Mouse (Mus musculus) heart, embryonic 16.5 days (tissue): ENCODE measurements around the gene Mvb12b. TPM values are rescaled to one million over a fixed set of nuclear protein-coding genes. Genes with fewer than 3 reads are reported as not detected.

Source experiments
- ATAC-seq: fragments of 200-750 bp; cut with Nextera tagmentation; replicated peaks from 2 replicates; pipeline ENCODE4 v1.8.0; 2017; ENCODE audit warnings: moderate number of reproducible peaks; ENCODE audit not compliant: insufficient read depth, low FRiP score; ENCODE audit errors: extremely low read depth
- H3K27ac ChIP-seq: fragments of 300-500 bp; sonication (generic); 2 replicates; pipeline ENCODE4 v1.5.1; 2014; ENCODE audit warnings: mild to moderate bottlenecking, low read length, control low read depth, moderate library complexity
- H3K27me3 ChIP-seq: fragments of 300-500 bp; sonication (generic); 2 replicates; pipeline ENCODE4 v1.6.1; 2014; ENCODE audit warnings: low read length, mixed read lengths; ENCODE audit not compliant: control insufficient read depth, insufficient read depth
- H3K36me3 ChIP-seq: fragments of 300-500 bp; sonication (generic); 2 replicates; pipeline ENCODE4 v1.6.1; 2014; ENCODE audit not compliant: control insufficient read depth, insufficient read depth
- H3K4me1 ChIP-seq: fragments of 300-500 bp; sonication (generic); 2 replicates; pipeline ENCODE4 v1.6.1; 2014; ENCODE audit warnings: low read length, mixed read lengths; ENCODE audit not compliant: control insufficient read depth, insufficient read depth
- H3K4me2 ChIP-seq: fragments of 300-500 bp; sonication (generic); 2 replicates; pipeline ENCODE4 v1.6.1; 2014; ENCODE audit warnings: low read depth, mild to moderate bottlenecking, control low read depth, low read length
- H3K4me3 ChIP-seq: fragments of 300-500 bp; sonication (generic); 2 replicates; pipeline ENCODE4 v1.5.1; 2014; ENCODE audit warnings: mild to moderate bottlenecking, control low read depth, low read length
- H3K9ac ChIP-seq: fragments of 300-500 bp; sonication (generic); 2 replicates; pipeline ENCODE4 v1.6.1; 2014; ENCODE audit warnings: low read length, control low read depth
- H3K9me3 ChIP-seq: fragments of 300-500 bp; sonication (generic); replicated peaks from 2 replicates; pipeline ENCODE4 v1.6.1; 2016; ENCODE audit warnings: low read length; ENCODE audit not compliant: control insufficient read depth
- WGBS: fragments of 180-500 bp; shearing (Covaris S2); extraction: QIAGEN DNeasy Blood & Tissue Kit; methylation state at CpG from one replicate; pipeline ENCODE4 v1.1.7; 2014; 5-methylcytosine and 5-hydroxymethylcytosine counted together
- polyA plus RNA-seq: library from polyadenylated mRNA; unstranded; fragments of >200 nt; fragmentation: Nextera tagmentation; extraction: Ambion mirVana; gene quantifications from 2 replicates; pipeline ENCODE4 v1.2.1, GENCODE M21; 2015

Mvb12b gene
- polyA plus RNA-seq, 1 experiment from 2014 or later: 10.9 TPM

DNA sequence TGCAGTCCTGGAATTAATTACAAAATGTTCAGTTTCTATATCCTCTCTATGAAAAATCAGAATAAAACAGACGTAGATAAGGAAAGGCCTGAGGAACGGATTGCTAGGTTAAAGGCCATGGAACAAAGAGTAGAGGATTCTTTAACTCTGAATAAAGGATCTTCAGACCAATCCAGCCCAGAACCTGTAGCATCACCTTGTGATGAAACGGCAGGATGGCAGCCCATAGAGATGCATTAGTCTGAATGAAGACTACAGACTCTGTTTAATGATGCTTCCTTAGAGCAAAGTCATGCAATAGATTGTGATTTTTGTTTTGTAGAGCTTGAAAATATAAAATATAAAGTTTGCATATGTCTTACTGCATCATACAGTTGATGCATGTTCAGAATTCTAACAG, 8.1 kb upstream of the Mvb12b start:
- no peaks in the 10 kb centered on the region for H3K36me3 ChIP-seq
- no peaks in the 10 kb centered on the region for H3K27me3 ChIP-seq
- no peak overlapping the region for H3K4me3 ChIP-seq
- no peak overlapping the region for H3K4me2 ChIP-seq
- H3K4me1 ChIP-seq: no peaks in the 10 kb centered on the region
- H3K9me3 ChIP-seq: no peaks in the 10 kb centered on the region
- no peak overlapping the region for H3K27ac ChIP-seq
- H3K9ac ChIP-seq: no peak overlapping the region
- 82% methylated on average over 3 of the region's 3 CpGs for WGBS
- ATAC-seq: no peak

DNA sequence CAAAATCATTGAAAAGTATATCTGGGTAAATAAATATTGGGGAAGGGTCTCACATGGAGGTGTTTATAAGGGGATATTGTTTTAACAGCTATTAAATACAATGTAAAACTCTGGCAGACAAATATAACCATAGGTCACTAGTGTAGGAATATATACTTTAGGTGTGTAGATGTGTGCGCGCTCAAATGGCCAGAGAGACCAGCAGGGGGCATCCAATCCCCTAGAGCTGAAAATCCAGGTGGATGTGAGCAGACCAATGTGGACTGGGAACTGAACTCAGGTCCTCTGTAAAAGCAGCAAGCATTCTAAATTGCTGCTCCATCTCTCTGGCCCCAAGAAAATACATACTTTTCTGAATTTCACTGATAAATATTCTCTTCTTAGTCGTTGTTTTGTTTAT, 5.4 kb upstream of the Mvb12b start:
- Histone ChIP-seq H3K9ac (no peak overlapping the region), H3K4me1 (no peaks in the 10 kb centered on the region), H3K36me3 (no peaks in the 10 kb centered on the region), H3K4me3 (no peak overlapping the region), H3K27me3 (no peaks in the 10 kb centered on the region), H3K9me3 (no peaks in the 10 kb centered on the region), H3K27ac (no peak overlapping the region), H3K4me2 (no peak overlapping the region)
- no peak for ATAC-seq
- WGBS: 78% methylated on average over 3 of the region's 3 CpGs

DNA sequence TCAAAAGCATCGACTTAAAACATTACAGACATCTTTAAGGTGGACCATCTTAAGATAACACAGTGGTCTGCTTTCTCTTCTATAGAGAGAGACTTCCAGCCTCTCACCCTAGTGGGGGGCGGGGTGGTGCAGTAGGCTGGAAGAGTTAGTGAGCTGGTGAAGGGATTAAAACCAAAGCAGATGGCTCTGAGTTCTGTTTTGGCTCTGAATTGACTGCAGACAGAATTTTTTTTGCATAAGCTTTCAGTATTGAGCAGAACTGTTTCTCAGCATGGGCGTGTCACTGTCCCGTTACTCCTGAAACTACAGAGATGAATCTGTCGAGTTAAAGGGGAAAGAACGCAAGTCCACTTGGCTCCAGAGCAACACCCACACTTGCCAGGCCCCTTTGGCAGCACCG, 4.6 kb upstream of the Mvb12b start:
- H3K27ac ChIP-seq: no peak overlapping the region
- no peak overlapping the region for H3K4me3 ChIP-seq

DNA sequence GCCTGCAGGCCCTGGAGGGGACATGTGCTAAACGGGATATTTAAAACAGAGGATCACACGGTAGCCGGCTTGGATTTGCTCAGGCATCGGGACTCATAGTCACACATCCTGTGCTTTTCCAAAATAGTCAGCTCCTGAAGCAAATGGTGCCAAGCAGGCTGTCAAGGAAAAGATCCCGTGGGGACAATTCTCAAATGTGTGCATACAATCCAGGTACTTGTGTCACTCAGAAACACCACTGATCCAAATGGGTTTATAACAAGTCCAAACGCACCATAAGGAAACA, 297 bp upstream of the Mvb12b start:
- H3K27ac ChIP-seq: peak overlapping the region; percentile 77
- 72% methylated on average over 6 of the region's 6 CpGs for WGBS
- no peaks in the 10 kb centered on the region for H3K27me3 ChIP-seq
- peak overlapping the region; percentile 97 for H3K9ac ChIP-seq
- peaks cover 11% of the 10 kb centered on the region for H3K4me1 ChIP-seq
- no peaks in the 10 kb centered on the region for H3K36me3 ChIP-seq
- H3K4me2 ChIP-seq: peak overlapping the region; percentile 72
- H3K9me3 ChIP-seq: no peaks in the 10 kb centered on the region
- no peak overlapping the region; the same call in 1 of the 2 replicates for H3K4me3 ChIP-seq
- no peak for ATAC-seq

More for the DNA sequence above, 4.6 kb upstream of the Mvb12b start:
- Histone ChIP-seq H3K36me3 (no peaks in the 10 kb centered on the region), H3K4me1 (peaks cover 5% of the 10 kb centered on the region), H3K4me2 (no peak overlapping the region), H3K9me3 (no peaks in the 10 kb centered on the region), H3K9ac (no peak overlapping the region), H3K27me3 (no peaks in the 10 kb centered on the region)
- WGBS: 72% methylated on average over 7 of the region's 7 CpGs
- ATAC-seq: no peak

DNA sequence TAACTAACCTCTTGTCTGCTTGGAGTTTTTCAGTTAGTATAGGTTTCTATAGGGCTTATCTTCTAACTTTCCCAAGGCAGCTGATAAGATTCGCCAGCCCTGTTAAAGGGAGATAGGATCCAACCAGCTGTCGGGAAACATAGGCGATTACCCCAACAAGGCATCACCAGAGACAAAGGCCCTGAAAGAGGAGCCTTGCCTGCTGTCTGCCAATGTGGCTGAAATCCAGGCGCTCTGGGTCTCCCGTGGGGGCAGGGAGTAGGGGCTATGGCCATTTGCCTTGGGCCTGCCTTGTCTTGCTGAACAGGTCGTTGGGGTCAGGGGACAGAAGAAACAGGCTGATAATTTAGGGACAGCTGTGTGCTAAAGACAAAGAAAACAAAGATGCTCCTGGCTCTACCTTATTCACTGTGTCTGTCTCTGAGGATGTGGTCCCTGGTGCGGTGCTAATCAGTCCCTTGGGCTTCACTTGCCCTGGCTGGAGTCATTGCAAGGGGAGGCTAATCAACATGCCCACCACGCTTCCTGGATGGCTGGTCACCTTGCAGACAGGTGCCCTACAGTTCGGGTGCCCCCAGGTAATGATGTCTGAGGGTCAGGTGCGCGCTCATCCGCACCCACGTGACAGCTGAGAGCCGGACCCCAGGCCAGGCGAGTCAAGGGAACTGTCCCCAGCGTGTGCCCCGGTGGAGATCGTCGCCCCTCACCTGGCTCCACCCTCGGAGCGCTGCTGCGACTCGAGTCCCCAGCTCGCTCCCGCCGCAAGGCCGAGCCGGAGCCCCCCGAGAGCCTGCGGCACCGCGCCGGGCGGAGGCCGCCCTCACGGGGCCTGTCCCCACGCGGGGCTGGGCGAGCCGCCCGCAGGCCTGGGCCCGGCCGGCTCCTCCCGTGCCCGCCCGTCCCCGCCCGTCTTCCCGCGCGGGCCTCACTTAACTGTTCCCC, 1.1 kb downstream of the Mvb12b start:
- H3K27me3 ChIP-seq: no peaks in the 10 kb centered on the region
- 2% methylated on average over 45 of the region's 51 CpGs for WGBS
- peaks cover 11% of the 10 kb centered on the region for H3K4me1 ChIP-seq
- peak overlapping the region; percentile 87 for H3K4me3 ChIP-seq
- H3K27ac ChIP-seq: peak overlapping the region; percentile 77
- H3K9me3 ChIP-seq: no peaks in the 10 kb centered on the region
- no peaks in the 10 kb centered on the region for H3K36me3 ChIP-seq
- peak overlapping the region; percentile 72 for H3K4me2 ChIP-seq
- H3K9ac ChIP-seq: peak overlapping the region; percentile 97
- ATAC-seq: peak; percentile 31

DNA sequence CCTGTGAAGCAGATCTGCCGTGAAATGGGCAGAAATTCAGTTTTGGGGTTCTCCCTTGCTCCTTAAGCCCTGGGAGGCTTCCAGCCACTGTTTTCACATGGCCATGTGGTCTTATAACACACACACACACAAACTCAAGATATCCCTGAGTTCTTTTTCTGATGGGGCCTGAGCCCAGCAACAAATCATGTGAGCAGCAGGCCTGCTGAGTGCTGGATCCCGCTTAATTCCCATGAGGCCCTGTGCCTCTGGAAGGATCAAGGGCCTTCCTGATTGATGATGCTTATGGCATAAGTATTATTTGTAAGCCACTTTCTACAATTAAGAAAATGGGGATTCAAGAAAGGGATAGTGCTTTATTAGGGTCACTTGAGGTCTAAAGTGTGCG, 2.5 kb downstream of the Mvb12b start:
- H3K9ac ChIP-seq: no peak overlapping the region
- no peaks in the 10 kb centered on the region for H3K9me3 ChIP-seq
- peaks cover 11% of the 10 kb centered on the region for H3K4me1 ChIP-seq
- H3K27me3 ChIP-seq: no peaks in the 10 kb centered on the region
- H3K36me3 ChIP-seq: no peaks in the 10 kb centered on the region
- no peak overlapping the region for H3K4me2 ChIP-seq
- H3K4me3 ChIP-seq: no peak overlapping the region
- peak overlapping the region; percentile 9; the same call in 1 of the 2 replicates for H3K27ac ChIP-seq
- ATAC-seq: no peak
- 87% methylated on average over 3 of the region's 3 CpGs for WGBS

DNA sequence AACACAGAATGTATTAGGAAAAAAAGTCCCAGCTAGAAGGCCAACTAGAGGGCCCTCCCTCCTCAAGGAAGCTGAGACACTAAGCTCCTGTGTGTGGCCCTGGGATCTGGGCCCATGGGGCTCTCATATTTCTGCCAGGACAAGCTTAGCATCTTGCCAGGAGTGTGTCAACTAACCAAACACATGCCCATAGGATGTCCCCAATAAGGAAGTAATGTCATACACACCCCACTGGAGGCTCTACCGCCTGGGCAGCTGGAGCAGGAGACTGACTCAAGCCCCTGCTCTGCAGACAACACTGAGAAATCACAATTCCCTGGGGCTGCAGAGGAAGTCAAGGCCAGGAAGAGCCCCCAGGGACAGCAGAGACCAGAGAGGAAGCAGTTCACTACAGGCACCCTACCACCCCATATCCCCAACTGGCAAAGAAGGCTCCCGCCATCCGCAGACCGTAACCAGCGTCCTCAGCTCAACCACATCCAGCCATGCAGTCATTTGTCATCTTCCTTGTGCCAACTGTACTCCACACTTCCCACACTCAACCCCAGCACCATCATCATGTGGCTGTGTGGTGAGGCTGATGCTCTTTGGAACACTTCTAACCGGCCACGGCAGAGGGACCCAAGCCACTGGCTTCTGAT, 3.0 kb downstream of the Mvb12b start:
- Histone ChIP-seq H3K4me2 (no peak overlapping the region), H3K27ac (peak overlapping the region; percentile 9; the same call in 1 of the 2 replicates), H3K4me1 (peaks cover 12% of the 10 kb centered on the region), H3K9ac (no peak overlapping the region), H3K36me3 (no peaks in the 10 kb centered on the region), H3K4me3 (no peak overlapping the region), H3K27me3 (no peaks in the 10 kb centered on the region), H3K9me3 (no peaks in the 10 kb centered on the region)
- 78% methylated on average over 7 of the region's 7 CpGs for WGBS
- ATAC-seq: no peak

DNA sequence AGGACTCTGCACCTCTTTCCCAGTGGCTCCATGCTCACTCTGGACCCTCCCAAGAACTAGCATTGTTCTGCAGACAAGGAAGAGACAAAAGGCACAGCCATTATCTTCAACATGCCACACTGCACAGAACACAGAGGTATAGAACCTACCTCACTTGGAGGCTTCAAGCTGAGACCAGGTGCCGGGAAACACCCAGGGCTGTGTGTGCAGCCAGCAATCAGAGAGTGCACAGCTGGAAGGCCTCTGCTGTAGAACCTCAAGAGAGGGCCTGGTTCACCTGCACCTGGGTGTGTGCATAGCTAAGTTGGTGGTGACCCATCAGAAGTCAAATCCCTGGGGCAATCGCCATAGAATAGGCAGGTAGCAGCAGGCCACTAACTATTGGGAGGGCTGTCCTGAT, 8.5 kb downstream of the Mvb12b start:
- ATAC-seq: no peak
- Histone ChIP-seq H3K27ac (peak overlapping the region; percentile 55; the same call in 1 of the 2 replicates), H3K36me3 (no peaks in the 10 kb centered on the region), H3K27me3 (no peaks in the 10 kb centered on the region), H3K4me2 (no peak overlapping the region), H3K4me3 (no peak overlapping the region), H3K9ac (no peak overlapping the region), H3K4me1 (peaks cover 26% of the 10 kb centered on the region), H3K9me3 (no peaks in the 10 kb centered on the region)
- 79% methylated on average over 2 of the region's 2 CpGs for WGBS

DNA sequence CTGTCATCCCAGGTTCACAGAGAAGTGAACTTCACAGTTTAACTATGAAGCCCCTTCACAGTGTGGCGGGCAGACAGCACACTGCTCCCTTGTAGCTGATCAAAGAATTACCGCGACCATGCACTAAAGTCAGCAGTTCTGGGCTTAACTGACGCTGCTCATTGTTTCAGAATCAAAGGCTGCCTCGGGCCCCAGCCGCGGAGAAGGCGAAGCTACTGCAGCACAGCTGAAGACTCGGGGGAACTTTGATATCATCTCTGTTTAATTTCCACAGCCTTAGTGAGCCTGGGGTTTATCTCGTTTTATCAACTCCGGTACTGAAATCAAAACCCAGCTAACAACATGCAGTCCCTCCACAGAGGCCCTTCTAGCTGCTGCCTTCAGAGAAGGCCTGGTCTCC, 9.3 kb downstream of the Mvb12b start:
- H3K27me3 ChIP-seq: no peaks in the 10 kb centered on the region
- H3K36me3 ChIP-seq: no peaks in the 10 kb centered on the region; the same call in 1 of the 2 replicates
- ATAC-seq: no peak; the same call in 1 of the 2 replicates
- H3K4me1 ChIP-seq: peaks cover 26% of the 10 kb centered on the region
- H3K9ac ChIP-seq: peak overlapping the region; percentile 34; the same call in 1 of the 2 replicates
- no peak overlapping the region for H3K4me3 ChIP-seq
- H3K27ac ChIP-seq: peak overlapping the region; percentile 68
- H3K4me2 ChIP-seq: no peak overlapping the region
- WGBS: 41% methylated on average over 11 of the region's 11 CpGs
- H3K9me3 ChIP-seq: no peaks in the 10 kb centered on the region
